Mouse (Mus musculus): Measurements from ENCODE around the gene Olfr148. TPM values are rescaled to one million over a fixed set of nuclear protein-coding genes. Genes with fewer than 3 reads are reported as not detected.

Gene Olfr148
- not detected in 2 replicates for polyA plus RNA-seq (2015; fragmentation: Nextera tagmentation; extraction: Ambion mirVana)

DNA sequence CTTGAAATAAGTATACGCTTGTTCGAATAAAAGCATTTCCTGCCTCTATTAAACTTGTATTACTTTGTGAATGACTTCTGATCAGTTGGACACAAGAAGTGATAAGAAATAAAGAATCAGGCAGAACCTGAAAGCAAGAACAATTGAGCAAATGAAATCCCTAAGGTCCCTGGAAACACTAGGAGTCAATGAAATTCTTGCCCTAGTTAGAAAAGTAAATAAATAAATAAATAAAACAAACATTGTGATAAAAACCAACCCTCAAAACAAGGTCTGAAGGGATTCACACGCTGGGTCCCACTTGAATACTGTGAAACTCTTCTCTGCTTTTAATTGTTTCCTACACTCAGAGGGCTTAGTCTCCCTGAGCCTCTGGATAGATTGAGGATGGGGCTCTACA lies at the start of gene Olfr148:
Olfr148 (plus strand) TSS at position 301 of the 400 bp plus-strand sequence.
- H3K27ac ChIP-seq = no peak within 1 kb of the TSS
- 0 out of 2 replicates have a peak, but pooled peaks cover under 1% of the 10 kb centered on the region for H3K27me3 ChIP-seq
- H3K4me1 ChIP-seq (replicated peaks) = no peaks in the 10 kb centered on the region
- no peaks in the 10 kb centered on the region for H3K36me3 ChIP-seq
- no peak within 1 kb of the TSS for H3K4me3 ChIP-seq
- no peak within 1 kb of the TSS for H3K9ac ChIP-seq
- no peak for ATAC-seq (ENCODE audit: low FRiP score)
- H3K9me3 ChIP-seq = no peaks in the 10 kb centered on the region
- WGBS = 70% methylated on average over 3 of the region's 3 CpGs
- H3K4me2 ChIP-seq = no peak within 1 kb of the TSS

DNA sequence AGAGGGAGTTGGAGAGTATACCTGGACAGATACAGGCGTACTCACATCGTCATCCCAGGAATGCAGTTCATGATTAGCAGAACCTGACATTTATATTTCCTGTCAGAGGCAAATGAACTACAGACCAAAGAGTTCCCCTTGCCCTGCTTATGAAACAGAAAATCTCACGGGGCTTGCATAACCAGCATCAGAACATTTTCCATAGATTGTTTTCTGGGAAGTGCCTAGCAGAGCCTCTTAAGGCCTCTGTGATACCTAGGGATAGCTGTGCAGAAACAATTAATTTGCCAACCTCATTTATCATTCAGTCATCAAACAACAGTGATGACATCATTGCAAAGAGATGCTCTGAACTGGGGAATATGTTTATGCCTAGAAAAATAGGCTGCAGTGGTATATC lies 35.0 kb upstream of the Olfr148 start, which contains the start of gene Olfr959:
Olfr959 (minus strand) TSS at position 101 of the 400 bp plus-strand sequence.
- 79% methylated on average over 3 of the region's 3 CpGs for WGBS
- Histone ChIP-seq H3K4me2 (no peak within 1 kb of the TSS), H3K4me1 (replicated peaks) (no peaks in the 10 kb centered on the region), H3K4me3 (no peak within 1 kb of the TSS), H3K36me3 (no peaks in the 10 kb centered on the region), H3K27ac (no peak within 1 kb of the TSS), H3K9me3 (no peaks in the 10 kb centered on the region), H3K27me3 (no peaks in the 10 kb centered on the region), H3K9ac (no peak within 1 kb of the TSS)
- ATAC-seq (ENCODE audit: low FRiP score) = no peak

DNA sequence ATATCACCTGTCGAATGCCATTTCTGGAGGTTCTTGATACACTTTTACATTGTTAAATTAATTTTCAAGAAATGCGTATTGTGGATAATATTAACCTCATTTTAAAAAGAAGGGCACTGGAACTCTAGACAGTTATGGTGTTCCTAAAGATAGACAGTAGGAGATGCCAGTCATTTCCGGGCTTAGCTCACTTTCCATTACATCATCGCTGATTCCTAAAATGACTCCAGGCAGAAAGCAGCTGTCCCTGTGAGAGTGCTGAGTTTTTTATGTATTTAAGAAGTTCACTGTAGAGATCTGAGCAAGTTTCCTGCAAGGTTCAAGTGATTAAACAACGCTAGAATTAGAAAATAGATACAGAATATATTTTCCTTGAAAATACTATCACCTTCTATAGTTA lies 33.4 kb upstream of the Olfr148 start:
- Histone ChIP-seq H3K27me3 (no peaks in the 10 kb centered on the region), H3K4me2 (no peak overlapping the region), H3K4me1 (replicated peaks) (no peaks in the 10 kb centered on the region), H3K27ac (no peak overlapping the region), H3K9ac (no peak overlapping the region), H3K4me3 (no peak overlapping the region), H3K36me3 (no peaks in the 10 kb centered on the region), H3K9me3 (no peaks in the 10 kb centered on the region)
- no peak for ATAC-seq (ENCODE audit: low FRiP score)
- 88% methylated on average over 5 of the region's 5 CpGs for WGBS

- Histone ChIP-seq H3K27me3 (0 out of 2 replicates have a peak, but pooled peaks cover 2% of the 10 kb centered on the region), H3K27ac (peak overlapping the region; percentile 78), H3K9ac (peak overlapping the region; percentile 64), H3K9me3 (no peaks in the 10 kb centered on the region), H3K4me2 (peak overlapping the region; percentile 75), H3K36me3 (no peaks in the 10 kb centered on the region), H3K4me3 (peak overlapping the region; percentile 43), H3K4me1 (replicated peaks) (peaks cover 13% of the 10 kb centered on the region)
- peak; percentile 95 for ATAC-seq (ENCODE audit: low FRiP score)
- WGBS = under 1% methylated on average over 19 of the region's 19 CpGs
Measured at GRCm38 (mm10) chr9:39602536-39603332, 7.7 kb upstream of the Olfr148 start.

- H3K4me1 ChIP-seq (replicated peaks) = peaks cover 13% of the 10 kb centered on the region
- 0 out of 2 replicates have a peak, but pooled peaks cover 2% of the 10 kb centered on the region for H3K27me3 ChIP-seq
- H3K9ac ChIP-seq = peak overlapping the region; percentile 64
- H3K36me3 ChIP-seq = no peaks in the 10 kb centered on the region
- no peaks in the 10 kb centered on the region for H3K9me3 ChIP-seq
- peak overlapping the region; percentile 75 for H3K4me2 ChIP-seq
- peak; percentile 70 for ATAC-seq (ENCODE audit: low FRiP score)
- peak overlapping the region; percentile 78 for H3K27ac ChIP-seq
- 1% methylated on average over 9 of the region's 9 CpGs for WGBS
- peak overlapping the region; percentile 43 for H3K4me3 ChIP-seq
Measured at GRCm38 (mm10) chr9:39603333-39603845, 7.1 kb upstream of the Olfr148 start.

DNA sequence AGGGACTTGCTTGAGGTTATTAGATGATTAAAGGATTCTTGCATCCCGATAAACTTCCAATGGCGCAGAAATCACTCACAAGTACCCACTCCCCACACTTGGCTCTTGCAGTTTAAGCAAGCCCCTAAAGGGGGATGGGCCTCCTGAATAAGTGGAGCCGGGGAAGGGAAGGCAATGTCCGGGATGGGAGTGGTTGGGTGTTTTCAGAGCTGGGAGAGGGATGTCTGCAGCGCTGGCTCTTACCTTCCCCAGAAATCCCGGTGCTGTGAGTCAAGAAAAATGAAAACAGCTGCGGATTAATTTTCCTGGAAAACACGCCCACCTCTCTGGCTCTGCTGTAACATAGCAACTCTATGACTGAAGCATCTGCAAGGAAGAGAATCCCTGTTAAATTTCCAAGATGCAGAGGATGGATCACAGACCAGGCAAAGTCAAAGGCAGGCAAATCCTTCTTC lies 6.4 kb upstream of the Olfr148 start, which contains the start of gene AW551984:
AW551984 (minus strand) TSS at position 405 of the 455 bp plus-strand sequence.
- WGBS = under 1% methylated on average over 8 of the region's 8 CpGs
- H3K36me3 ChIP-seq = no peaks in the 10 kb centered on the region
- peak within 1 kb of the TSS; percentile 64 for H3K9ac ChIP-seq
- peak; percentile 53; the same call in 1 of the 2 replicates for ATAC-seq (ENCODE audit: low FRiP score)
- no peaks in the 10 kb centered on the region for H3K9me3 ChIP-seq
- peak within 1 kb of the TSS; percentile 78 for H3K27ac ChIP-seq
- peak within 1 kb of the TSS; percentile 75 for H3K4me2 ChIP-seq
- peak within 1 kb of the TSS; percentile 43 for H3K4me3 ChIP-seq
- H3K27me3 ChIP-seq = 0 out of 2 replicates have a peak, but pooled peaks cover 2% of the 10 kb centered on the region
- peaks cover 13% of the 10 kb centered on the region for H3K4me1 ChIP-seq (replicated peaks)

- Histone ChIP-seq H3K4me2 (no peak overlapping the region), H3K9me3 (no peaks in the 10 kb centered on the region), H3K4me1 (replicated peaks) (peaks cover 9% of the 10 kb centered on the region), H3K27me3 (0 out of 2 replicates have a peak, but pooled peaks cover 2% of the 10 kb centered on the region), H3K36me3 (no peaks in the 10 kb centered on the region), H3K27ac (no peak overlapping the region), H3K4me3 (no peak overlapping the region), H3K9ac (no peak overlapping the region)
- ATAC-seq (ENCODE audit: low FRiP score) = no peak
Measured at GRCm38 (mm10) chr9:39608497-39608896, 2.0 kb upstream of the Olfr148 start.

- H3K9ac ChIP-seq = no peak overlapping the region
- WGBS = 72% methylated on average over 1 of the region's 1 CpGs
- H3K27me3 ChIP-seq = no peaks in the 10 kb centered on the region
- H3K36me3 ChIP-seq = no peaks in the 10 kb centered on the region
- no peaks in the 10 kb centered on the region for H3K4me1 ChIP-seq (replicated peaks)
- H3K4me3 ChIP-seq = no peak overlapping the region
- no peaks in the 10 kb centered on the region for H3K9me3 ChIP-seq
- ATAC-seq (ENCODE audit: low FRiP score) = no peak
- H3K4me2 ChIP-seq = no peak overlapping the region
- no peak overlapping the region for H3K27ac ChIP-seq
Measured at GRCm38 (mm10) chr9:39611953-39612352, 1.5 kb downstream of the Olfr148 start.

DNA sequence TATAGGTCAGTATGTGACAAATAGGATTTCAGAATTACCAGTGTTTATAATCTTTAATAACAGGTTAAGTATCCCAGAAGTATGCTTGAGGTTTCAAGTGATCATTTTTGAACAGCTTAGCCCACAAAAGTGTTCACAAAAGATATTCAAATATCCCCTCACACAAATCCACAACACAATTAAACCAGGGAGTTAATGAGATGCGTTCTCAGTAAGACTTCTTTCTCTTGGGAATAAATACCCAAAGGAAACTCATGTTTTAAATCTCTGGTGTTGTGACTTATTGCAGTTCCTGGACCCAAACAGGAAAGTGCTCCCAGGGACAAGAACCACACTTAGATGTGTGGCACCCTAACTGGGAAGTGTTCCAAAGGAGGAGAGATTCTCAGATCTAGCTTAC lies 10.6 kb downstream of the Olfr148 start, which contains the start of gene Olfr960:
Olfr960 (plus strand) TSS at position 301 of the 400 bp plus-strand sequence.
- H3K27ac ChIP-seq = no peak within 1 kb of the TSS
- H3K4me2 ChIP-seq = no peak within 1 kb of the TSS
- H3K9me3 ChIP-seq = no peaks in the 10 kb centered on the region
- H3K4me3 ChIP-seq = no peak within 1 kb of the TSS
- ATAC-seq (ENCODE audit: low FRiP score) = no peak
- no peaks in the 10 kb centered on the region for H3K4me1 ChIP-seq (replicated peaks)
- no peaks in the 10 kb centered on the region for H3K36me3 ChIP-seq
- no peak within 1 kb of the TSS for H3K9ac ChIP-seq
- H3K27me3 ChIP-seq = no peaks in the 10 kb centered on the region
- 76% methylated on average over 1 of the region's 1 CpGs for WGBS

- WGBS = 95% methylated on average over 3 of the region's 3 CpGs
- Histone ChIP-seq H3K4me2 (no peak overlapping the region), H3K9ac (no peak overlapping the region), H3K27ac (no peak overlapping the region), H3K36me3 (no peaks in the 10 kb centered on the region), H3K27me3 (no peaks in the 10 kb centered on the region), H3K4me3 (no peak overlapping the region), H3K9me3 (no peaks in the 10 kb centered on the region), H3K4me1 (replicated peaks) (no peaks in the 10 kb centered on the region)
- ATAC-seq (ENCODE audit: low FRiP score) = no peak
Measured at GRCm38 (mm10) chr9:39623783-39624182, 13.3 kb downstream of the Olfr148 start.

DNA sequence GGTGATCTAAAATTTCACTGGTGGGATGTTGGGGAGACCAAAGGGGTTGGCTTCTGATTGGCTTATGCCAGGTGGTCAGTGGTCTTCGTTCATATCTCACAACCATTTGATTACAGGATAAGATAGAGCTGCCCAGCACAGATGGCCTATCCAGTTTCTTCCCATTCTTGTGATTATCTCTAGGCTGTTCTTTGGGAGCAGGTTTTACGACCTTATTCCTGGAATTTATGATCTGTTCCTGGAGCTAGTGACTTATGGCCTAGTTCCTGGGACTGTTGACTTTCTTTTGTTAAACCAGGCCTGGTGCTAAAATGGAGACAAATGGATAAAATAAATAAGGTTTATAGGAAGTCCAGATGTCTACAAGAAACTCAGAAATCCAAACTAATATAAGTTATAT lies 14.3 kb downstream of the Olfr148 start:
- Histone ChIP-seq H3K4me2 (no peak overlapping the region), H3K9ac (no peak overlapping the region), H3K27ac (no peak overlapping the region), H3K4me3 (no peak overlapping the region), H3K9me3 (no peaks in the 10 kb centered on the region), H3K36me3 (no peaks in the 10 kb centered on the region), H3K4me1 (replicated peaks) (no peaks in the 10 kb centered on the region), H3K27me3 (no peaks in the 10 kb centered on the region)
- ATAC-seq (ENCODE audit: low FRiP score) = no peak
- 86% methylated on average over 2 of the region's 2 CpGs for WGBS

GRCm38 (mm10) chr9:39629069-39629468 lies 18.6 kb downstream of the Olfr148 start:
- Histone ChIP-seq H3K27ac (no peak overlapping the region), H3K9ac (no peak overlapping the region), H3K36me3 (no peaks in the 10 kb centered on the region), H3K27me3 (no peaks in the 10 kb centered on the region), H3K4me2 (no peak overlapping the region), H3K4me1 (replicated peaks) (no peaks in the 10 kb centered on the region), H3K9me3 (no peaks in the 10 kb centered on the region), H3K4me3 (no peak overlapping the region)
- 88% methylated on average over 2 of the region's 2 CpGs for WGBS
- no peak for ATAC-seq (ENCODE audit: low FRiP score)
